Mouse (Mus musculus) cerebellum, adult 9-11 months (tissue): ENCODE results near the gene Hagh.

ENCODE experiments used
- DNase-seq: peaks from one replicate; pipeline ENCODE4 v3.0.0; 2022

Hagh gene

DNA sequence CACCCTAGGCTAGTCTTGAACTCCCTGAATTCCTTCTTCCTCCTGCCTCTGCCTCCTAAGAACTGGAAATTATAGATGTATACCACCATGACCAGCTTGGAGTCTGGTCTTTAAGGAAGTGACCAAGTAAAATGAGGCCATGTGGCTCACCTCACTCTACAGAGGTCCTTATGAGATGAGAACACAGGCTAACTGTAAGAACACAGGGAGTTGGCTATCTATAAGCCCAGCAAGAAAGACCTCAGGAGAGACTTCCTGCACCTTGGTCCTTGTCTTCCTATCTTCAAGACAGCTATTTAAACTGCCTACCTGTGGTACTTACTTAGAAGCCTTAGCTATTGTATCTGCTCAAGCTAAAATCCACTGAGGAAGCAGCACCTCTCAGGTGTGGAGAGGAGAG lies 74.0 kb downstream of the Hagh start:
- DNase-seq = no peak
